Mouse (Mus musculus) intestine, postnatal 0 days (tissue): ENCODE measurements at regions not wholly inside any gene's neighbourhood (a gene's known extent, or its start where the extent isn't known, plus 50 kb on each side); places are given as distances from the start of the nearest gene placed in this dataset.
"Not testable (repeated sequence)": the region's sequence is repeated elsewhere in the genome, so short reads cannot be mapped to it uniquely, and the experiment has no call there.

Source experiments
- ATAC-seq: fragments of 200-750 bp; cut with Nextera tagmentation; 2 replicates; pipeline ENCODE4 v1.8.0; 2017; ENCODE audit warnings: mild to moderate bottlenecking, moderate TSS enrichment, moderate library complexity
- H3K27ac ChIP-seq: fragments of 300-500 bp; sonication (generic); 2 replicates; pipeline ENCODE4 v1.5.1; 2014; ENCODE audit warnings: mild to moderate bottlenecking, low read depth, low read length, moderate library complexity
- H3K27me3 ChIP-seq: fragments of 300-500 bp; sonication (generic); replicated peaks from 2 replicates; pipeline ENCODE4 v1.6.1; 2014; ENCODE audit warnings: low read length, mixed read lengths; ENCODE audit not compliant: control insufficient read depth, insufficient read depth
- H3K36me3 ChIP-seq: fragments of 300-500 bp; sonication (generic); 2 replicates; pipeline ENCODE4 v1.6.1; 2014; ENCODE audit warnings: mild to moderate bottlenecking, moderate library complexity; ENCODE audit not compliant: control insufficient read depth, insufficient read depth
- H3K4me1 ChIP-seq: fragments of 300-500 bp; sonication (generic); replicated peaks from 2 replicates; pipeline ENCODE4 v1.6.1; 2014; ENCODE audit warnings: antibody characterized with exemption, low read length, mixed read lengths; ENCODE audit not compliant: control insufficient read depth, insufficient read depth
- H3K4me2 ChIP-seq: fragments of 300-500 bp; sonication (generic); replicated peaks from 2 replicates; pipeline ENCODE4 v1.6.1; 2014; ENCODE audit warnings: low read depth, mild to moderate bottlenecking, moderate library complexity
- H3K4me3 ChIP-seq: fragments of 300-500 bp; sonication (generic); 2 replicates; pipeline ENCODE4 v1.5.1; 2014; ENCODE audit warnings: low read depth, low read length
- H3K9ac ChIP-seq: fragments of 300-500 bp; sonication (generic); 2 replicates; pipeline ENCODE4 v1.6.1; 2014; ENCODE audit warnings: mild to moderate bottlenecking, low read depth, low read length
- H3K9me3 ChIP-seq: fragments of 300-500 bp; sonication (generic); 2 replicates; pipeline ENCODE4 v1.6.1; 2016; ENCODE audit warnings: mixed run types; ENCODE audit not compliant: control insufficient read depth
- CTCF ChIP-seq: sonication (generic); IDR thresholded peaks from 2 replicates; pipeline ENCODE4 v1.5.1; 2016; ENCODE audit warnings: low read depth, mild to moderate bottlenecking, control low read depth, antibody characterized with exemption, moderate library complexity
- WGBS: fragments of 180-500 bp; shearing (Covaris S2); extraction: QIAGEN DNeasy Blood & Tissue Kit; methylation state at CpG from one replicate; pipeline ENCODE4 v1.1.7; 2014; 5-methylcytosine and 5-hydroxymethylcytosine counted together

DNA sequence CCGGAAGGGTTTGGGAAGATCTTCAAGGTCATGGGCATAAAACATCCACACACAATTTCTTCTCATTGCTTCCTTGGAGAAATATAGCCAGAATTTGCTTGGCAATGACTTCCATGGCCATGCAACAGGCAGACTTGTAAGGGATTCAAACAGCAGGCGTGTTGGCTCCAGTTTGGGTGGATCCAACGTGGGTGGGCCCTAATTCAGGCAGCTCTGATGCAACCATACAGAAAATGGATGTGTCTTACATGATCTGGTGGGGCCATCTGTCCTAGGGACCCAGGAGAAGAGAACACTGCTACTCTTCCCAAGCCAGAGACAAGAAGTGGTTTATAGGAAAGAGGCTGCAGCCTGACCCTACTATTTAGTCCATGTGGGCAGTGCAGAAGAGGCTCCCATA lies 121.5 kb downstream of the Glrx3 start:
- WGBS = 80% methylated on average over 3 of the region's 3 CpGs
- no peak for ATAC-seq

DNA sequence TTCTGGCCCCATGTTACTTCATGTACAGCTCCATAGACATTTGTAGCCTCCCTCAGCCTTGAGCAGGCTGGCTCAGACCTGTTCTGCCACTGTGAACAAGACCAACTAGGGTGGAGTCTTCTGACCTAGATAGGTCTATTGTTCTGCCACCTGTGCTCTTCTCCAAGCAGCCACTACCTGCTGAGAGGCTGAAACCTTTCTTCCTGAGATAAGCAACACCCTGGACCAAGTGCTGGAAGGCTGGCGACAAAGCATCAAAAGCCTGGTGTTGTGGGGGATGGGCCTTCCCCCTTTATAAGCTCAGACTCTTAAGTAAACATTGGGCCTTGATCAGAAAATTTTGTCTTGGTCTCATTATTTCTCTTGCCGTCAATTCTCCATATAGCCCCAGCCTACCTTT lies 132.8 kb downstream of the Glrx3 start:
- no peak for TF ChIP-seq CTCF
- Histone ChIP-seq H3K27me3 (no peaks in the 10 kb centered on the region), H3K4me3 (no peak overlapping the region), H3K9me3 (no peaks in the 10 kb centered on the region), H3K36me3 (no peaks in the 10 kb centered on the region), H3K9ac (no peak overlapping the region), H3K27ac (no peak overlapping the region), H3K4me1 (no peaks in the 10 kb centered on the region), H3K4me2 (no peak overlapping the region)
- ATAC-seq = no peak
- 72% methylated on average over 2 of the region's 2 CpGs for WGBS

More for the DNA sequence above, 121.5 kb downstream of the Glrx3 start:
- Histone ChIP-seq H3K36me3 (no peaks in the 10 kb centered on the region), H3K9ac (no peak overlapping the region), H3K27me3 (no peaks in the 10 kb centered on the region), H3K4me2 (no peak overlapping the region), H3K9me3 (no peaks in the 10 kb centered on the region), H3K4me1 (0 out of 2 replicates have a peak, but pooled peaks cover 3% of the 10 kb centered on the region), H3K27ac (no peak overlapping the region), H3K4me3 (no peak overlapping the region)
- no peak for TF ChIP-seq CTCF

DNA sequence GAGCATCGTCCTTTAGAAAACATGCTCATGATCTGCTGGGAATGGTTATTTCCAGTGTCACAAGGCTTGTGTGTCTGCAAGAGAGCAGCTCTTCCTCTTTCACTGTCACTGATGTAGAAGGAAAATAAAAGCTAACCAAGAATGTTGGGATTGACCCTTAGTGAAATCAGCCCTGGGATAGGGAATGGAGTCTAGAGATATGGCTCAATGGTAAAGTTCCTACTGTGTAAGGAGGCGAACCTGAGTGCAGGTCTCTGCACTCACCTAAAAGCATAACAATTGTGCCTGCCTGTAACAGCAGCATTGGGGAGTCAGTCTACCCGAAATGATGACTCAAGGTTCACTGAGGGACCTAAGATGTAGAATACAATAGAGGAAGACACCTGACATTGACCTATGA lies 138.1 kb downstream of the Glrx3 start:
- no peak for ATAC-seq
- TF ChIP-seq CTCF = no peak
- no peaks in the 10 kb centered on the region for H3K36me3 ChIP-seq
- WGBS = 81% methylated on average over 3 of the region's 3 CpGs
- no peak overlapping the region for H3K9ac ChIP-seq
- H3K9me3 ChIP-seq = no peaks in the 10 kb centered on the region
- H3K27me3 ChIP-seq = no peaks in the 10 kb centered on the region
- H3K4me1 ChIP-seq = no peaks in the 10 kb centered on the region
- H3K27ac ChIP-seq = no peak overlapping the region
- no peak overlapping the region for H3K4me2 ChIP-seq
- no peak overlapping the region for H3K4me3 ChIP-seq

DNA sequence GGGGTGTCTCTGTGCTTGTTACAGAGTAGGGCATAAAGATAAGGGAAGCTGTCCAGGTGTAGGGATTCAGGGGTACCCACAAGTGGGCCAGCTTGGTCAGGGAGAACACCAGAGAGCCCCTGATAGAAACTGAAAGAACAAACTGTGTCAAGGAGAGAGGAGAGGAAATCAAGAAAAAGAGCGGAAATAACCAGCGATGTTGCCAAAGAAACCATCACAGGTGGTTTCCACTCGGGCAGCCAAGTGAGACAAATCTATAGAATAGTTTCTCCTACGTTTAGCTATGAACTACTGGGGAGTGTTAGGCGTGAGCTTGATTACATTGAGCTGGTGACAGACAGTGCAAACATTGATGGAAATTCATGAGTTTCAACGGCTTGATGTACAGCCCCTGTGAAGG lies 138.8 kb downstream of the Glrx3 start:
- Histone ChIP-seq H3K9me3 (no peaks in the 10 kb centered on the region), H3K27me3 (no peaks in the 10 kb centered on the region), H3K27ac (no peak overlapping the region), H3K36me3 (no peaks in the 10 kb centered on the region), H3K4me1 (no peaks in the 10 kb centered on the region), H3K4me3 (no peak overlapping the region), H3K4me2 (no peak overlapping the region), H3K9ac (no peak overlapping the region)
- TF ChIP-seq CTCF = no peak
- WGBS = 54% methylated on average over 6 of the region's 6 CpGs
- ATAC-seq = no peak

DNA sequence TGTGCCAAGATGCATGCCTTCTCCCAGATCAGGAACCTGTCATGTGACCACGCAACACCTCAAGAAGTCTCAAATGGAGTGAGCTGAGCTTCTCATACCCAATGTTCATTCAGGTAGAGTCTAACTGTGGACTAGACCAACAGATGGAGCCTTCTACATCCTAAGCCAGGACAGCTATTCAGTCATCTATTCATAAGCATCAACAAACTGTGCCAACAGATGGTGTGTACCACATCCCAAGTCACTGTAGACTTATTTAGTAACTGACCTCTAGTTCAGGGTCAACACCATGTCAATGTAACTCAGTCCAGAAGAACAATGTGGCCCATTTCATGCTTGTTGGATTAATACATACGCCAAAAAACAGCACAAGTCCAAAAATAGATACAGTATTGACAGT lies 146.1 kb downstream of the Glrx3 start:
- TF ChIP-seq CTCF = no peak
- Histone ChIP-seq H3K27me3 (no peaks in the 10 kb centered on the region), H3K27ac (no peak overlapping the region), H3K4me1 (no peaks in the 10 kb centered on the region), H3K4me2 (no peak overlapping the region), H3K9ac (no peak overlapping the region), H3K4me3 (no peak overlapping the region), H3K9me3 (no peaks in the 10 kb centered on the region), H3K36me3 (no peaks in the 10 kb centered on the region)
- 88% methylated on average over 2 of the region's 2 CpGs for WGBS
- ATAC-seq = no peak

- H3K9ac ChIP-seq, H3K27ac ChIP-seq, H3K36me3 ChIP-seq, H3K27me3 ChIP-seq, H3K4me2 ChIP-seq, ATAC-seq, H3K4me1 ChIP-seq, H3K4me3 ChIP-seq, H3K9me3 ChIP-seq: not testable (repeated sequence)
- WGBS = 41% methylated on average over 4 of the region's 4 CpGs
Measured at GRCm38 (mm10) chr7:137584916-137585315, 147.5 kb downstream of the Glrx3 start.

DNA sequence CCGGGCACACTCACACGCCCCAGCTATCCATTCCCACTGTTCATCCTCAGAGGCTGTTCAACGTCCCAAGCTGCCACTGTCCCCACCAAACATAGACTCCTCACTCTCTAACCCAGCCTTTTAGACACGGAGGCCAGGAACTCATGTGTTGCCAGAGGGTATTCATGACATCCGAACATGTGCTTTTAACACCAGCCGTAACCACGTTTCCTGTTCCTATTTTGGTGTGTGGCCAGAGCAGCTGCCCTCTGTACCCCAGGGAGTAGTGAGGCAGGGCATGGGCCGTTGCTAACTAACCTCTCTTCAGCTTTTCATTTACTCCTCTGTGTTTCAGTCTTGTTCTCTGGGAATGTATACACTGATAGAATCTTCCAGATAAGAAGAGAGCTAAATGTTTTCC lies 156.2 kb downstream of the Glrx3 start:
- Histone ChIP-seq H3K9ac (no peak overlapping the region), H3K27me3 (no peaks in the 10 kb centered on the region), H3K9me3 (no peaks in the 10 kb centered on the region), H3K4me1 (no peaks in the 10 kb centered on the region), H3K36me3 (no peaks in the 10 kb centered on the region), H3K4me3 (no peak overlapping the region), H3K4me2 (no peak overlapping the region), H3K27ac (no peak overlapping the region)
- 59% methylated on average over 8 of the region's 8 CpGs for WGBS
- no peak for ATAC-seq
- no peak for TF ChIP-seq CTCF
